24 mouse cellular contexts compared by ENCODE assay signal in genomic region chr16:56891583-56891982, GRCm38 (mm10). TPM values are rescaled to one million over a fixed set of nuclear protein-coding genes. Genes with fewer than 3 reads are reported as not detected.
"Had no signal": no experiment of that assay in that cellular context is flagged by ENCODE, and none has a peak within 500 bp of the region (broad histone marks: within the 10 kb centered on the region; RNA-seq: fewer than 3 reads in every experiment).

No protein-coding gene starts in this region.

- DNase-seq: gastrocnemius, postnatal 14 days; gastrocnemius, postnatal 36 days; heart, adult 18-20 months; heart, postnatal 10 days; kidney, adult 11 months; kidney, adult 2 months; kidney, adult 9 months; kidney, postnatal 14 days; kidney, postnatal 36 days; layer of hippocampus, adult 9-11 months; layer of hippocampus, postnatal 36 days; liver; liver, embryonic 13.5 days had no signal

RNA-seq across cellular contexts. Expression of gene Lnp1, which starts 36.3 kb away (rescaled TPM):
- polyA plus RNA-seq: hindbrain, embryonic 11.5 days; hindbrain, embryonic 15.5 days; intestine, embryonic 14.5 days; intestine, embryonic 16.5 days; kidney, adult 2 months; kidney, embryonic 15.5 days; kidney, postnatal 0 days; large intestine, adult 2 months; limb, embryonic 10.5 days; limb, embryonic 12.5 days; liver, embryonic 11.5 days; liver, embryonic 13.5 days; liver, embryonic 15.5 days had no signal
